ENCODE assay signal across 12 mouse cellular contexts in genomic region chr1:40055051-40055450, GRCm38 (mm10). TPM values are rescaled to one million over a fixed set of nuclear protein-coding genes. Genes with fewer than 3 reads are reported as not detected.
"Had no signal": no experiment of that assay in that cellular context is flagged by ENCODE, and none has a peak within 500 bp of the region (broad histone marks: within the 10 kb centered on the region; RNA-seq: fewer than 3 reads in every experiment).

No protein-coding gene starts in this region.

- DNase-seq: kidney, adult 8-10 months; kidney, postnatal 36 days; lung, embryonic 14.5 days; lung, postnatal 10 days; lung, postnatal 4 days; midbrain, embryonic 14.5 days; right cerebral cortex, adult 18-20 months; right cerebral cortex, postnatal 25 days; thymus, adult 2 months; thymus, postnatal 25 days had no signal

- ATAC-seq: intestine, postnatal 0 days had no signal

RNA-seq across cellular contexts. Expression of gene Il1r2, which starts 18.8 kb away (rescaled TPM):
- total RNA-seq: left cerebral cortex, adult 2 months had no signal
